Mouse (Mus musculus) right cerebral cortex, postnatal 4 days (tissue): ENCODE data around the gene Nsa2.

ENCODE experiments used
- DNase-seq: peaks from one replicate; pipeline ENCODE4 v3.0.0-alpha.2; 2022

Gene Nsa2

GRCm38 (mm10) chr13:97086316-97086715 lies 51.4 kb downstream of the Nsa2 start:
- DNase-seq = no peak

DNA sequence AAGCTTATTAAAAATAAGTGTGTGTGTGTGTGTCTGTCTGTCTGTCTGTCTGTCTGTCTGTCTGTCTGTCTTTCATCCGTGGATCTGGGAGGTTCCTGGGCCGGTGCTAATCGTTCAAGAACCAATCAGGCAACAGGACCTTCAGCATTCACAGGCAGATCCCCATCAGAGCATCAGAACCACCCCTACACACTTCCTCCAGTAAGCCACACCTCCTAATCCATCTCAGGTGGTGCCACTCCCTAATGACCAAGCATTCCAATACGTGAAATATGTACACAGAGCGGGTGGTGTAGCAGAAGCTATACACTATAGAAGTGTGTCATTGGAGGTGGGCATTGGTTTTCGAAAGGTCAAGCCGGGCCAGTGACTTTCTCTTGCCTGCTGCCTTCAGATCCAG lies 55.3 kb downstream of the Nsa2 start:
- no peak for DNase-seq

DNA sequence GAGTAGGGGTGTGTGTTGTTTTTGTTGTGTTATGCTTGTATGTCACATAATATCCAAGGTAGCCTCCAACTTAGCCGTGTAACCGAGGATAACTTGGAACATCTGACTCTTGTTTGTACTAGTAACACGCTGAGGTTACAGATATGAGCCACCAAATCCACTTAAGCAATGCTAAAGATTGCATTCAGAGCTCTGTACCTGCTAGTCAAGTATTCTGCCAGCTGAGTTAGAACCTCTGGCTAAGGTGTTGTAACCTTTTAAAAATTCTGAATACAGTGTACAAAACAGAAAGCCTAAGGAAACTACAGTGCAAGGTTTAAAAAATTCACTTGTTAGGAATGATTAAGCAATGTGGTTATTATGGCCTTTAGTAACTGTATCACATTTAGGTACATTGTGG lies 57.1 kb downstream of the Nsa2 start:
- no peak for DNase-seq

DNA sequence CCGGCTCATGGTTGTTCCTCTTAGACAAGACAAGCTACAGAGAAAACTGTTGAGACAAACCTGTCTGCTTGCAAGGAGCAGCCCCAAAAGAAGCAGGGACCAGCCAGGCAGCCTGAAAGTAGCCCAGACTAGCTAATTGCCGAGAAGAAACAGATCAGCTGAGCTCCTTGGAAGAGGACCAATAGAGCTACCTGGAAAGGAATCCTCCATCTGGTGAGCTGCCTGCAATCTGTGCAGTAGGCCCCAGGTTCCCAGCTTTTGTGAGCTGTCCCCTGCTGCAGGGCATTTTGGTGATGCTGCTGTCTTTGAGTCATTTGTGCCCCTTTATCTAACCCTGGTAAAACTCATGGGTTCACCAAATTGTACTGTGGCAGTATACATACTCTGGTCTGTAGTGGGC lies 57.5 kb downstream of the Nsa2 start:
- no peak for DNase-seq
